Mouse (Mus musculus) CH12.LX (cell line): ENCODE data around the gene Tmco1. TPM values are rescaled to one million over a fixed set of nuclear protein-coding genes. Genes with fewer than 3 reads are reported as not detected.

Source experiments
- DNase-seq: peaks from one replicate; pipeline ENCODE4 v3.0.0-alpha.2; 2013; ENCODE audit errors: extremely low read depth
- H3K27ac ChIP-seq: 2 replicates; pipeline ENCODE4 v1.5.1; 2012; ENCODE audit warnings: low read depth, mild to moderate bottlenecking, control low read depth, moderate library complexity; ENCODE audit not compliant: insufficient read depth
- H3K27me3 ChIP-seq: replicated peaks from 2 replicates; pipeline ENCODE3; 2012; ENCODE audit warnings: inconsistent platforms
- H3K36me3 ChIP-seq, 2 experiments: replicated peaks in 1 of 2; 2 replicates each; pipeline versions ENCODE3 to v1.6.1; 2012; ENCODE audit warnings: inconsistent platforms in 1 of 2, low read length in 1 of 2, mild to moderate bottlenecking in 1 of 2, mixed read lengths in 1 of 2, moderate library complexity in 1 of 2; ENCODE audit not compliant: control insufficient read depth in 1 of 2, insufficient read depth in 1 of 2
- H3K4me1 ChIP-seq, 2 experiments: 2 replicates each; pipeline ENCODE4 v1.6.1; 2012; ENCODE audit warnings: inconsistent platforms in 1 of 2, moderate library complexity in 1 of 2; ENCODE audit not compliant: insufficient read depth in 2 of 2, control insufficient read depth in 1 of 2
- H3K4me2 ChIP-seq: 2 replicates; pipeline ENCODE4 v1.6.1; 2012; ENCODE audit warnings: low read depth, mild to moderate bottlenecking, control low read depth; ENCODE audit not compliant: poor library complexity, insufficient read depth, severe bottlenecking
- H3K4me3 ChIP-seq, 3 experiments: fragments of 150-350 bp in 1 of 3; sonication (generic) in 1 of 3; replicated peaks in 1 of 3; 2 replicates each; pipeline versions ENCODE3 to v1.5.1; 2011 to 2012; ENCODE audit warnings: low read depth in 2 of 3, low read length in 2 of 3, mild to moderate bottlenecking in 2 of 3, moderate library complexity in 2 of 3, control low read depth in 1 of 3, improper control_type of control experiment in 1 of 3, inconsistent platforms in 1 of 3, mixed read lengths in 1 of 3; ENCODE audit not compliant: poor library complexity in 1 of 3
- H3K79me2 ChIP-seq: replicated peaks from 2 replicates; pipeline ENCODE4 v1.6.1; 2012; ENCODE audit warnings: mild to moderate bottlenecking, moderate library complexity; ENCODE audit not compliant: control insufficient read depth, poor library complexity, insufficient read depth, severe bottlenecking; ENCODE audit errors: extremely low read depth
- H3K9ac ChIP-seq: 2 replicates; pipeline ENCODE4 v1.6.1; 2012; ENCODE audit warnings: low read depth, mild to moderate bottlenecking, control low read depth, moderate library complexity; ENCODE audit not compliant: insufficient read depth
- H3K9me3 ChIP-seq: replicated peaks from 2 replicates; pipeline ENCODE3; 2012; ENCODE audit warnings: low read length, inconsistent platforms, mixed read lengths
- CHD1 ChIP-seq: IDR thresholded peaks from 2 replicates; pipeline ENCODE4 v1.6.1; 2012; ENCODE audit warnings: low read depth, low read length, improper control_type of control experiment, inconsistent platforms
- CTCF ChIP-seq, 2 experiments: IDR thresholded peaks in 1 of 2; conservative IDR thresholded peaks in 1 of 2; 2 replicates each; pipeline ENCODE4 v1.5.1; 2011 to 2012; ENCODE audit warnings: low read depth in 2 of 2, low read length in 2 of 2, improper control_type of control experiment in 1 of 2, inconsistent platforms in 1 of 2, mild to moderate bottlenecking in 1 of 2, moderate library complexity in 1 of 2
- E2F4 ChIP-seq: IDR thresholded peaks from 2 replicates; pipeline ENCODE4 v1.6.1; 2011; ENCODE audit warnings: low read depth, low read length, improper control_type of control experiment; ENCODE audit not compliant: insufficient replicate concordance
- HCFC1 ChIP-seq: IDR thresholded peaks from 2 replicates; pipeline ENCODE4 v1.6.1; 2012; ENCODE audit warnings: low read depth, mild to moderate bottlenecking, inconsistent platforms, low read length, improper control_type of control experiment
- IRF4 ChIP-seq: IDR thresholded peaks from 2 replicates; pipeline ENCODE4 v1.6.1; 2014; ENCODE audit warnings: low read depth, mild to moderate bottlenecking, inconsistent platforms, low read length, improper control_type of control experiment
- MAFK ChIP-seq: IDR thresholded peaks from 2 replicates; pipeline ENCODE4 v1.6.1; 2011; ENCODE audit warnings: low read length, improper control_type of control experiment; ENCODE audit not compliant: insufficient replicate concordance
- MEF2A ChIP-seq: IDR thresholded peaks from 2 replicates; pipeline ENCODE4 v1.6.1; 2014; ENCODE audit warnings: low read depth, mild to moderate bottlenecking, inconsistent platforms, low read length, improper control_type of control experiment, borderline replicate concordance
- MYC ChIP-seq: IDR thresholded peaks from 2 replicates; pipeline ENCODE4 v1.6.1; 2011; ENCODE audit warnings: low read depth, mild to moderate bottlenecking, improper control_type of control experiment, low read length
- NRF1 ChIP-seq: IDR thresholded peaks from 2 replicates; pipeline ENCODE4 v1.6.1; 2014; ENCODE audit warnings: low read depth, mild to moderate bottlenecking, inconsistent platforms, low read length, improper control_type of control experiment, moderate library complexity
- POLR2AphosphoS2 ChIP-seq: IDR thresholded peaks from 2 replicates; pipeline ENCODE4 v1.6.1; 2011; ENCODE audit warnings: low read depth, low read length, improper control_type of control experiment
- SIN3A ChIP-seq: IDR thresholded peaks from 2 replicates; pipeline ENCODE4 v1.6.1; 2012; ENCODE audit warnings: low read length, improper control_type of control experiment, inconsistent platforms
- SMC3 ChIP-seq: IDR thresholded peaks from 2 replicates; pipeline ENCODE4 v1.6.1; 2011; ENCODE audit warnings: low read depth, low read length, improper control_type of control experiment
- TCF12 ChIP-seq: IDR thresholded peaks from 2 replicates; pipeline ENCODE4 v1.6.1; 2014; ENCODE audit warnings: low read depth, mild to moderate bottlenecking, inconsistent platforms, low read length, improper control_type of control experiment
- UBTF ChIP-seq: IDR thresholded peaks from 2 replicates; pipeline ENCODE4 v1.6.1; 2012; ENCODE audit warnings: low read depth, mild to moderate bottlenecking, inconsistent platforms, low read length, improper control_type of control experiment, moderate library complexity
- ZKSCAN1 ChIP-seq: IDR thresholded peaks from 2 replicates; pipeline ENCODE4 v1.6.1; 2012; ENCODE audit warnings: low read depth, inconsistent platforms, low read length, improper control_type of control experiment, borderline replicate concordance
- ZMIZ1 ChIP-seq: IDR thresholded peaks from 2 replicates; pipeline ENCODE4 v1.6.1; 2012; ENCODE audit warnings: low read depth, mild to moderate bottlenecking, inconsistent platforms, low read length, improper control_type of control experiment
- ZNF384 ChIP-seq: IDR thresholded peaks from 2 replicates; pipeline ENCODE4 v1.6.1; 2012; ENCODE audit warnings: low read depth, low read length, improper control_type of control experiment, inconsistent platforms
- dilution Hi-C: fragments of 300-500 bp; cut with MboI; formaldehyde crosslinking; loops from 2 replicates; pipeline ENCODE4 v1.14.3; 2020; ENCODE audit warnings: low sequenced_read_pairs; ENCODE audit not compliant: extremely low pct_unique_long_range_greater_than_20kb, extremely low pct_ligation_motif_present
- in situ Hi-C: fragments of 300-500 bp; cut with MboI; formaldehyde crosslinking; loops from 3 replicates; pipeline ENCODE4 v1.14.3; 2019; ENCODE audit warnings: low sequenced_read_pairs, low pct_ligation_motif_present, low pct_unique_long_range_greater_than_20kb, mixed read lengths
- polyA plus RNA-seq: library from polyadenylated mRNA; unstranded; fragments of >175 nt; gene quantifications from 2 replicates; pipeline ENCODE4 v1.2.1, GENCODE M21; 2012; ENCODE audit warnings: low read depth; ENCODE audit not compliant: insufficient read length
- total RNA-seq, 2 experiments: library from RNA; depleted of rRNA; stranded (reverse); fragments of 300-350 nt in 1 of 2; fragments of >200 nt in 1 of 2; gene quantifications; 2 replicates each; pipeline ENCODE4 v1.2.3; 2012 to 2014

Gene Tmco1
- total and polyA plus RNA-seq, 3 experiments, result 80.6 to 153 (median 127) TPM

GRCm38 (mm10) chr1:167280061-167280460 lies 28.1 kb upstream of the Tmco1 start:
- no peak overlapping the region for H3K9ac ChIP-seq
- H3K4me3 ChIP-seq, result peak overlapping the region in 1 of 3 experiments; percentile 13
- peaks cover 10 to 31% of the 10 kb centered on the region in 2 experiments for H3K36me3 ChIP-seq
- H3K9me3 ChIP-seq, result no peaks in the 10 kb centered on the region
- no peak for DNase-seq
- H3K4me1 ChIP-seq, result peaks cover 19 to 58% of the 10 kb centered on the region in 2 experiments
- in situ Hi-C loops (no loop called here), dilution Hi-C loops (no loop called here)
- peak overlapping the region; percentile 51 for H3K27ac ChIP-seq
- H3K27me3 ChIP-seq, result no peaks in the 10 kb centered on the region
- peaks cover 94% of the 10 kb centered on the region for H3K79me2 ChIP-seq
- TF ChIP-seq SMC3 (no peak), POLR2AphosphoS2 (no peak), E2F4 (no peak)
- no peak overlapping the region for H3K4me2 ChIP-seq

- Histone ChIP-seq H3K36me3 (peaks cover 7 to 22% of the 10 kb centered on the region in 2 experiments), H3K4me2 (peak overlapping the region; percentile 53), H3K9ac (peak overlapping the region; percentile 87), H3K4me1 (peaks cover 15 to 50% of the 10 kb centered on the region in 2 experiments), H3K9me3 (no peaks in the 10 kb centered on the region), H3K27me3 (no peaks in the 10 kb centered on the region), H3K79me2 (peaks cover 74% of the 10 kb centered on the region), H3K27ac (peak overlapping the region; percentile 25; the same call in 1 of the 2 replicates), H3K4me3 (peak overlapping the region; percentile 76 to 91 (median 89))
- dilution Hi-C loops, result no loop called here
- peak; percentile 36 for DNase-seq
- in situ Hi-C loops, result no loop called here
- no peak for TF ChIP-seq NRF1
- TF ChIP-seq IRF4, result 0 out of 2 replicates have a peak, but pooled peaks have one; percentile 24
Measured at GRCm38 (mm10) chr1:167282112-167282511, 26.1 kb upstream of the Tmco1 start.

- peaks cover 67% of the 10 kb centered on the region for H3K79me2 ChIP-seq
- dilution Hi-C loops, result no loop called here
- peak overlapping the region; percentile 53 for H3K4me2 ChIP-seq
- peaks cover 15 to 47% of the 10 kb centered on the region in 2 experiments for H3K4me1 ChIP-seq
- H3K9me3 ChIP-seq, result no peaks in the 10 kb centered on the region
- in situ Hi-C loops, result no loop called here
- no peak for DNase-seq
- H3K4me3 ChIP-seq, result peak overlapping the region; percentile 76 to 91 (median 89)
- H3K27ac ChIP-seq, result peak overlapping the region; percentile 35; the same call in 1 of the 2 replicates
- peak overlapping the region; percentile 87 for H3K9ac ChIP-seq
- peaks cover 7 to 20% of the 10 kb centered on the region in 2 experiments for H3K36me3 ChIP-seq
- TF ChIP-seq CHD1 (0 out of 2 replicates have a peak, but pooled peaks have one; percentile 35), MEF2A (no peak), ZMIZ1 (no peak), TCF12 (no peak), POLR2AphosphoS2 (no peak), ZKSCAN1 (no peak), HCFC1 (no peak), MYC (no peak), SIN3A (0 out of 2 replicates have a peak, but pooled peaks have one; percentile 27), NRF1 (no peak), CTCF (conservative IDR thresholded peaks at IDR 0.05 in 1 of 2, IDR thresholded peaks at IDR 0.05 in 1 of 2; ENCODE audit: low read depth in 2 of 2, low read length in 2 of 2) (no peak), MAFK (no peak), ZNF384 (no peak), UBTF (no peak)
- no peaks in the 10 kb centered on the region for H3K27me3 ChIP-seq
Measured at GRCm38 (mm10) chr1:167282768-167283167, 25.4 kb upstream of the Tmco1 start.
